Mouse (Mus musculus) small intestine, adult 10 weeks (tissue): Measurements from ENCODE around the gene Pbx4. TPM values are rescaled to one million over a fixed set of nuclear protein-coding genes. Genes with fewer than 3 reads are reported as not detected.

Experiments
- polyA plus RNA-seq: library from polyadenylated mRNA; stranded (reverse); fragments of 350-450 nt; fragmentation: Illumina TruSeq; extraction: RNeasy Lipid Tissue Mini Kit (QIAGEN cat#74804); gene quantifications from one replicate; pipeline ENCODE4 v1.2.3, GENCODE M21; 2014; ENCODE audit warnings: low replicate concordance

Pbx4 gene
- 1.4 TPM for polyA plus RNA-seq

GRCm38 (mm10) chr8:69832298-69832853 lies at the start of gene Pbx4:
TSS of gene Pbx4 (plus strand) at chr8:69832491.

GRCm38 (mm10) chr8:69790773-69791367 lies 41.4 kb upstream of the Pbx4 start, which contains the start of the genes Atp13a1 and Zfp866:
TSS of gene Atp13a1 (plus strand) at chr8:69791163.
TSS of gene Zfp866 (minus strand) at chr8:69791178.

GRCm38 (mm10) chr8:69808094-69808863 lies 24.0 kb upstream of the Pbx4 start, which contains the start of gene Gmip:
TSS of gene Gmip (plus strand) at chr8:69808679.

GRCm38 (mm10) chr8:69822386-69823191 lies 9.7 kb upstream of the Pbx4 start, which contains the start of gene Lpar2:
TSS of gene Lpar2 (plus strand) at chr8:69822429.

GRCm38 (mm10) chr8:69887289-69888243 lies 55.3 kb downstream of the Pbx4 start, which contains the start of gene Cilp2:
TSS of gene Cilp2 (minus strand) at chr8:69887687.

GRCm38 (mm10) chr8:69902163-69903062 lies 70.1 kb downstream of the Pbx4 start, which contains the start of the genes Tssk6, Ndufa13 and Yjefn3:
TSS of gene Tssk6 (plus strand) at chr8:69902184.
TSS of gene Ndufa13 (minus strand) at chr8:69902558.
TSS of gene Yjefn3 (minus strand) at chr8:69902712.

Other genes starting within 250 kb of the Pbx4 start
- 51.5 TPM for gene Zfp868, start 206.9 kb upstream of the Pbx4 start, polyA plus RNA-seq
- gene Zfp964, start 178.0 kb upstream of the Pbx4 start, polyA plus RNA-seq = 4.9 TPM
- 53.1 TPM for gene Zfp869, start 121.8 kb upstream of the Pbx4 start, polyA plus RNA-seq
- 15.6 TPM for gene Zfp963, start 82.5 kb upstream of the Pbx4 start, polyA plus RNA-seq
- 1.3 TPM for gene Gm20422, start 57.6 kb upstream of the Pbx4 start, polyA plus RNA-seq
- gene Atp13a1, start 41.3 kb upstream of the Pbx4 start, polyA plus RNA-seq = 0.78 TPM
- gene Zfp866, start 41.3 kb upstream of the Pbx4 start, polyA plus RNA-seq = 28.8 TPM
- gene Gmip, start 23.8 kb upstream of the Pbx4 start, polyA plus RNA-seq = 6.5 TPM
- gene Lpar2, start 10.1 kb upstream of the Pbx4 start, polyA plus RNA-seq = 0.85 TPM
- gene Cilp2, start 55.2 kb downstream of the Pbx4 start, polyA plus RNA-seq = not detected
- gene Tssk6, start 69.7 kb downstream of the Pbx4 start, polyA plus RNA-seq = not detected
- not detected for gene Ndufa13, start 70.1 kb downstream of the Pbx4 start, polyA plus RNA-seq
- not detected for gene Yjefn3, start 70.2 kb downstream of the Pbx4 start, polyA plus RNA-seq
- 5.5 TPM for gene Gatad2a, start 163.9 kb downstream of the Pbx4 start, polyA plus RNA-seq
- 8.8 TPM for gene Mau2, start 210.2 kb downstream of the Pbx4 start, polyA plus RNA-seq
- 5.9 TPM for gene Sugp1, start 210.3 kb downstream of the Pbx4 start, polyA plus RNA-seq
- gene Tm6sf2, start 240.4 kb downstream of the Pbx4 start, polyA plus RNA-seq = 30.1 TPM